Mouse (Mus musculus) CH12F3 (cell line): ENCODE measurements around the gene Mrps35.

Experiments
- in situ Hi-C: fragments of 300-500 bp; cut with MboI; formaldehyde crosslinking; loops from 2 replicates; pipeline ENCODE4 v1.14.3; 2020; ENCODE audit warnings: low sequenced_read_pairs

Gene Mrps35

DNA sequence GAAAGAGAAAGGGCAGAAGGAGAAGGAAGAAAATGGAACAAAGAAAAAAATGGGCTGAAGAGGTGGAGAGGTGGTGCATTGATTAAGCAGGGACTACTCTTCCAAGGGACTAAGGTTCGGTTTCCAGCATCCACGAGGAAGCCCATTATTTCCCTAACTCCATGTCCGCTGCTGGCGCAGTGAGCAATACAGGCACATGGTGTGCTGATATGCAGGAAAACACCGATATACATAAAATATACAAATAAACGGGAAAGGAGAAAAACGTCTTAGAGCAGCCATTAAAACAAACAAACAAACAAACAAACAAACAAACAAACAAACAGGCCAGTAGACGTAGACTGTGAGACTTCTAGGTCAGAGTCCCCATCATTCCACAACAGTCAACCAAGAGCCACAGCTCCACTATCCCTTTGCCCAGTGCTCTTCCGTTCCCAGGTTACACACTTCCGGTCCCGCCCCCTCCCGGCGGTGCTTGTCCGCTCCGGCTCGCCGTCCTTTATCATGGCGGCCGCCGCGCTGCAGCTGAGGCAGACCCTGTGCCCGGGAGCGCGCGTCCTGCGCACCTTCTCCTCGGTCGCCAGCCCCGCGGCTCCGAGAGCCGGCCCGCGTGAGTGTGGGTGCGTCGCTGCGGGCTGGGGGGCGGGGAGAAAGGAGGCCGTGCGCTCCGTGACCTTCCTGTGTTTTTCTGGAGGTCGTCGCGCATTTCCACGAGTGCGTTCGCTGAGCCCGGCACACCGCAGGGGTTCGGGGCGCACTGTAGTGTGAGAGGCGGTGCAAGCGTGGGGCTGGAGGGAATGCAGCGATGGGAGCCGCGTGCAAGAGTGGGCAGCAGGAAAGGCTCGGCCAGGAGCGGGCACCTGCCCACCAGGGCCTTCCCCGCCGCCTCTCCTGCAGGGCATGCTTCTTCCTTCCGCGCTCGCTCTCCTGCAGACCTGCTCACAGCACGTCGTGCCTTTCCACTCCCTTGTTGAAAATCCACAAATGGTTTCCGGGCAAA is at the start of gene Mrps35:
Gene Mrps35, plus strand, starts transcription at position 474 of the 1,000 bp plus-strand sequence.
- in situ Hi-C loops, result no loop called here

DNA sequence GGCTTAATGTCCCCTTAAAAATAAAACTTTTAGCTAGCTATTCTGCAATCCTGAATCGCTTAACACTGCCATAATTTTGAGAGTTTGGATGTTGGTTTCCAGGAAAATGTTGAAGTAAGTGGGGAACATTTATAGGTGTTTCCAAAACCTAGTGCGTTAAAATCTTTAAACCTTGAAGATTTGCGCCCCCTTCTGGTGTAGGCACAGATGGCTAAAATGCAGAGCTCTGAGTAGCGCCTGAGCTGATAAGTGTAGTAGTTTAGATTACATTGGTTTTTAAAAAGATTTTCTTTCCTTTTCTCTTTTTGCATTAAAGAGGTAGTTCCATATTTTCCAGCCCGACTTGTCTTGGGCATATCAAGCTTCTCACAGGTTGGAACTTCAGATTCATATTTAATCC is 48.3 kb upstream of the Mrps35 start:
- in situ Hi-C loops, result loop anchor here (25.0 kb wide), 1 partner anchor 332 kb away; no protein-coding TSS in a partner anchor

DNA sequence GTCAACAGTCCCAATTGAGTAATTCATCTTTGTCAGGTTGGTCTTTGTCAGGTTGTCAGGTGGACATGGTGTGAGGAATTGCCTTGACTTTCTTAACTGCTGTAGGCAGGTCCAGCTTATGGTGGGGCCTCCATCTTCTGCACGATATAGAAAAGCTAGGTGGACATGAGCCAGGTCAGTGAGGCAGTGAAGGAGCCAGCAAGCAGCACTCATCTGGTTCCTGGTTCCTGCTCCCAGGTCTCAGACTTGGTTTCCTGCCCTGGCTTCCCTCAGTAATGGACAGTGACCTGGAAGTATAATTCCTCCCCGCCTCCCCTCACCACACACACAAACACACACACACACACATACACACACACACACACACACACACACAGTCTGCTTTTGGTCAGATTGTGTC is 47.2 kb upstream of the Mrps35 start:
- in situ Hi-C loops, result loop anchor here (25.0 kb wide), 1 partner anchor 333 kb away; no protein-coding TSS in a partner anchor

DNA sequence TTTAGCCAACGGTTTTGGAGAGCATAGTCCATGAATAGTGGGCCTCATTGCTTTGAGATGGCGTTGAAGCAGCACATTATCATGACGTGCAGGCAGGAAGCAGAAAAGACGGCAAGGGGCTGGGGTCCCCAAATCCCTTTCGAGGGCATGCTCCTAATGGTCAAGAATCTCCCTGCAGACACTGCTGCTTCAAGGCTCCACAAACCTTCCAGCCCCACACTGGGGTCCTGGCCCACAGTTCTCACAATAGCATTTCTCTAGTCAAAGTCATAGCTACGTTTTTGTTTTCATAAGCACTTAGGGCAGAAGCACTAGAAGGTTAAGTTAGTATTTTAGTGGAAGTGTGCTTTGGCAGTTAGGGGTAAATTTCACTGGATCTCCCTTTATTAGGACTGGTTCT is 46.7 kb upstream of the Mrps35 start:
- in situ Hi-C loops, result loop anchor here (25.0 kb wide), 1 partner anchor 334 kb away; no protein-coding TSS in a partner anchor

DNA sequence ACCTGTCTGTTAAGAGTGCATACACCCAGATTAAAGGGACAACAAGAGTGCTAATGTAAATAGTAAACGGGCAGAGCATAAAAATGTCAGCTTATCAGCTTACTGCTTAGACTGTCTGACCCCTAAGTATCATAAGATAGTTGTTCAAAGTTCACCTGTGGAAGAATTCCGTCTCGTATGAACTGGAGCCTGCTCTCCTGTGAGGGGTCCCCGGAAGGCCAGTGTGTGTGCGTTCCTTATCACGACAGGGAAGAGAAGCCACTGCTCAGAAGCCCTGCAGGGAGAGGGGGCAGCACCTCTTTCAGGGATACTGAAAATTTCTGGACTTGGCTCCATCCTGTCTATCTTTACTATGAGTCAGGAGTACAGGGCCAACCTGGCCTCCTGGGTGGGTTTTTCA is 45.6 kb upstream of the Mrps35 start:
- in situ Hi-C loops, result loop anchor here (25.0 kb wide), 1 partner anchor 335 kb away; no protein-coding TSS in a partner anchor

DNA sequence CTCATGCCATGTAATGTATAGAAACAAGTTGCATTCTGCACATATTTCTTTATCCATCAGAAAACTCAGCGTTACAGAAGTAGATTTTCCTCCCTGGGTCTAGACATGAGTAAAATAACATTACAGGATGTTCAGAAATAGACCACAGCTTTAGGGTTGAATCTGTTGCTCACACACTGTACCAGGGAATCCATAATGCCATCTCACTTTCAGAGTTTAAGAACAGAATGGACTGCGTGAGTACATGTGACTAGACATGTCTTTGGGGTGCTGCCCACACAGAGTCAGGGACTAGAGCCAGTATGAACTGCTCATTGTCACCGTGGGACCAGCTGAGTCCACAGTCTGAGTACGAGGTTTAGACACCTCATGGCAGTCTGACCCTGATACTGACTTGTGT is 43.9 kb upstream of the Mrps35 start:
- in situ Hi-C loops, result loop anchor here (25.0 kb wide), 1 partner anchor 336 kb away; no protein-coding TSS in a partner anchor

DNA sequence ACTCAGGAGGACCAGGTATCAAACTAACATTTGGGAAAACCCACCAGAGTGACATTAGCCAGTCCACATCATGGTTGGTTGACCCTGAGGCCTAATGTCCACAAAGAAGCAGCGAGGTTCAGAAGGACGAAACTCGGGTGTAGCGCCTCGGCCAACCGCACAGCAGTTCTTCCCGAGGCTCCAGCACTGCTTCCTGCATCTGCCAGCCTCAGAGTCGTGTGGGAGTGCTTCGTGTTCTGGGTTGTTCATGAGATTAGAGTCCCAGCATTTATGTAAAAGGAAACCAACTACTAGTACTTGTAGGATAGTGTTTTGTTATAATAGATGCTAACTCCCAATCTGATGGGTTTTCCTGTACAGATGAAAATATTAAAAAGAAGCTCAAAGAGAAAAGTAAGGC is 43.3 kb upstream of the Mrps35 start:
- in situ Hi-C loops, result loop anchor here (25.0 kb wide), 1 partner anchor 337 kb away; no protein-coding TSS in a partner anchor

DNA sequence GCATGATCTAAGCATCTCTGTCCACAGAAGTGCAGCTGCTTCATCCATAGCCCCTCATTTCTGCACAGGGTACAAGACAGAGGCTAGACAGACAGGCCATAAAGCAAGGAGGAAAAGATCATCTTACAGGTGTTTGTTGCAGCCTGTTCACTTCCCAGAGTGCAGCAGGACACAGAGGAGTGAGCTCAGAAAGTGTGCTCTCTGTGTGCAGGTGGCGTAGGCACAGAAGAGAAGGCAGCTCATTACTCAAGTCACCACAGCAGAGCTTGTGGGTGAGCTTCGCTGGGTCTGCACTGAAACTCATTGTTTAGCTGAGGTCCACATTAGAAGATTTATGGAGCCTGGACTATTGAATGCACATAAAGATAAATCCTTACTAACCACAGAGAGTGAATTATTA is 42.8 kb upstream of the Mrps35 start:
- in situ Hi-C loops, result loop anchor here (25.0 kb wide), 2 partner anchors 337 to 488 kb away; partner anchors contain the start of gene Ccdc91

DNA sequence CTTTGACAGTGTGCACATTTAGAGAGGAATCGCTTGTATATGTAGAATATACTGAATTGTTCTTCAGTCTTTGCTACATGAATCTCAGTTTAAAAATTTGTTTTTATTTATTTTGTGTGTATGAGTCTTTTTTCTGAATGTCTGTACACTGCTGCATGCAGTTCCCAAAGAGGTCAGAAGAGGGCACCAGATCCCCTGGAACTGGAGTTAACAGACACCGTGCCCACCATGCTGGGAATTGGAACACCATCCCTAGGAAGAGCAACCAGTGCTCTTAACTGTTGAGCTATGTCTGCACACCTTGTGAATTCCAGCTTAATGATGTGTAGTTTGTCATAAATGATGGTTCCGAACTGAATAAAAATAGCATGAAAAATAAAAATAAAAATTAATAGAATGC is 34.4 kb upstream of the Mrps35 start:
- in situ Hi-C loops, result loop anchor here (25.0 kb wide), 1 partner anchor 479 kb away; the partner anchor contains the start of gene Ccdc91

DNA sequence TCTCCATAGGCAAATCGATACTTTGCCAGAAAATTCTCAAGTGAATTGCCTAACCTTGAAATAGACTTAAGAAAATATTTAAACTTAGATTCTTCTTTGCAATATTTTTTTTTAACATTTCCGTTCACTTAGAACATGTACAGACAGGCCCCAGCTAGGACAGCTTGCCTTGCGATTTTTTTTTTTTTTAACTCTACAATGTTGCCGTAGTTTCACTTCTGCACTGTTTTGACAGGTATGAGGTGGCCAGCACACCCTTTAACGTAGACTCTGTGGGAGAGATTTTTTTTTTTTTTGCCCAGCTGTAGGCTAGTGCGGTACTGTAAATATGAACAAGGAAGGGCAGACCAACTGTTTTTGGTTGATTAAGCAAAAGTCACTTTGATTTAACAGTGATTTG is 32.2 kb upstream of the Mrps35 start:
- in situ Hi-C loops, result loop anchor here (10.0 to 25.0 kb wide), 2 partner anchors 224 to 477 kb away; partner anchors contain the start of gene Ccdc91

DNA sequence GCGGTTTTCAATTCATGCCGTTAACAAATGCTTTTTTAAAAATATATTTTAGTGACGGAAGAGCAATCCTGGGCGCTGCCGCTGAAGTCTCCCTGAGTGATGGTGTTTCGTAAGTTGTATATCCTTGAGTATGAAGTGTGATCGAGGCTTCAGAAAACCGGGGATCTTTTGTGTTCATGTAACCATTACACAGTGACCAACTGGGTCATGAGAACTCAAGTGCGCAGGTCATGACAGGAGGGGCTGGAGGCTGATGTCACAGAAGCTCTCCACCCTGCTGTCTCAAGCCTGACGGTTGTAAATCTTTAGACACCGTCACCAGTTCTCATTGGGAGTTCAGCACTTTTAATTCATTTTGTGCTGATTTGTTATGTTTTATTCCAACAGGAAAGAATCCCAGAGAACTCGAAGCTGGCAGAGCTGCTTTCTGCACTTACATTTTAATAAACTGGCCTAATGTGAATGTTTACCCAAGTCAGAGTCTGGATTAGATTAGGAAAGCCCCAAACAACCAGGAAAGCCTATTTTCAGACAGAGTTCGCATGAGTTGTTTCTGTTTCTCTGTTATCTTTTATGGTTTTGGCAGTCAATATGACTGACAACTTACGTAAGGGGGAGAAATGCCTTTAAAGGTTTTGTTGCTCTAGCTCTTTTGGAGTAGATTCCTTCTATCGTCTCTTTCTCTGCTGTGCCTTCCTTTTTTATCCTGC is 31.6 kb upstream of the Mrps35 start:
- in situ Hi-C loops, result loop anchor here (10.0 to 25.0 kb wide), 2 partner anchors 224 to 476 kb away; partner anchors contain the start of gene Ccdc91

DNA sequence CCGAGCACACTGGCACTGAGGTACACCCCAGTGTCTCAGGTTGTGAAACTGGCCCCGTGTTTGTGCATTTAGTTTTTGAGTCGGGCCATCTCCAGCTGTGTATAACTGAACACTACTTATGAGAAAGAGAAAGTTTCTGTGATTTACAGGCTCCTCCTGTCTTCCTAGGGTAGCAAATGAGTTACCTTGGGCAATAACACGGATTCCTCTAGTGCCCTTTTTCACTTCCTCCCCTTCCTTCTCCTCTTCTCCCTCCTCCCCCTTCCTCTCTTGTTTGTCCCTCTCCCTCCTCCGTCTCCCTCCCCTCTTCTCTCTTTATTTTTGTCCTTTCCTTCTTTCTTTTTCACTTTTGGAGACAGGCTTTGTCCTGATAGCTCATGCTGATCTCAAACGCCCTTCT is 31.0 kb upstream of the Mrps35 start:
- in situ Hi-C loops, result loop anchor here (10.0 to 25.0 kb wide), 2 partner anchors 223 to 476 kb away; partner anchors contain the start of gene Ccdc91

DNA sequence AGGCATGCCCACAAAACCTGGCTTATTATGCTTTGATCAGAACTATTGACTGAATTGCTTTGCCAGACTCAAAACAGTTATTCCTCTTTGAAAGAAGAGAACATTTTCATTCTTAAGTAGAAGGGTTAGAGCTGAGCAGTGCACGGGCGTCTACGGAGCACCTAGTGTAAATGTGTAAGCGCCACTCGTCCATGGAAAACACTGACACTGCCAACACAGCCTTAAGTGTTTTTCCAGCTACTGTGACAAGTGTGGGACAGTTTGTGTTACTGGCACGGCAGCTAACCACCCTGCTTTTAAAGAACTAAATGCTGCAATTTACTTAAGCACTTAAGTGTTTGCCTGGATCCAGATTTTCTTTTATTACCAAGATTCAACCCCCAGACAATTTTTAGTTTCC is 30.6 kb upstream of the Mrps35 start:
- in situ Hi-C loops, result loop anchor here (10.0 to 25.0 kb wide), 2 partner anchors 223 to 475 kb away; partner anchors contain the start of gene Ccdc91

DNA sequence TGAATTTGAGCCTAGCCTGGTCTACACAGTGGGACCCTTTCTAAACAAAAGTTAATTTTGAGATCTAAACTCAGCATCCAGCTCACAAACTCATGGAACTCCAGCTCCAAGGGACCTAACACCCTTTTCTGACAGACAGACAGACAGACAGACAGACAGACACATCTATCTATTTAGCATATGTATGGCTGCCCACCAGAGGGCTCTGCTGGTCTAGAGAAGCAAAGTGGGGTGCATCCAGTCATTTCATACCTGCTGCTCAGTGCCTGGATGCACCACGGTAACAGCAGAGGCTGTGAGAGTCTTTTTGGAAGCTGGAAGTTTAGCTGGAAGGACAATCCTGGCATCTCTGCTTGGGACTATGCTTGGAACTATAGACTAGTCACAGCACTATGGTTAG is 29.0 kb upstream of the Mrps35 start:
- in situ Hi-C loops, result loop anchor here (10.0 to 25.0 kb wide), 2 partner anchors 221 to 474 kb away; partner anchors contain the start of gene Ccdc91

DNA sequence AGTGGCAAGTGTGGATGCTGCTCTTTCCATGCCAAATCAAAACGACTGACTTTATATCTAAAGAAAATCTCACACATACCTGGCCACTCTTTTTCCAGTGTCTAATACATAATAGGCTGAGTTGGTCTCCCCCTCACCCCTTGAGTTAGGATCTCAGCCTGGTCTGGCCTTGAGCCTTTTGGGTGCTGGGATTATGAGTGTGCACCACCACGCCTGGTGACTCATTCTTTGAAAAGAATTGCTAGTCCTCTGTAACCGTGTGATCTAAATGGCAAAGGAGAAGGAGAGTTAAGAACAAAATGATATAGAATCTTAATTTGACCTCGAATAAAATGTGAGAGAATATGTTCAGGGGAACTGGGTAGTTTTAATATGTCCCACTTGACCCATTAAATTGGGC is 24.7 kb upstream of the Mrps35 start:
- in situ Hi-C loops, result loop anchor here (10.0 to 25.0 kb wide), 2 partner anchors 217 to 469 kb away; partner anchors contain the start of gene Ccdc91

DNA sequence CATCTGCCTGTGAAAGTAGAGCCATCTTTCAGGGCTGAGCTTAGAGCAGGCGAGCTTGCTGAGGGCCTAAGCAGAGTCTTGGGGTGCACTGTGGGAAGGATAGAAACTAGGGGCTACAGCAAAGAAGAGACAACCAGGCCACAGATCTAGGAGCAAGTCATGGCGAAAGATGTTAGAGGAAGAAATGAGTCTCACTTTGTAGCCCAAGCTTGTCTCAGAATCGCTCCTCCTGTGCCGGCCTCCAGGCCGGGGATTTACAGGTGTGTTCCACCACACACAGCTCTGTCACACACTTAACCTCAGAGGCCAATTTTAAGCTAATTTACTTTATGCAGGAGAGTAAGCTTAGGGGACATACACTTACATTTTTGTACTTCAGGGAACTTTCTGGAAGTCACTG is 24.2 kb upstream of the Mrps35 start:
- in situ Hi-C loops, result loop anchor here (10.0 to 25.0 kb wide), 2 partner anchors 216 to 469 kb away; partner anchors contain the start of gene Ccdc91

DNA sequence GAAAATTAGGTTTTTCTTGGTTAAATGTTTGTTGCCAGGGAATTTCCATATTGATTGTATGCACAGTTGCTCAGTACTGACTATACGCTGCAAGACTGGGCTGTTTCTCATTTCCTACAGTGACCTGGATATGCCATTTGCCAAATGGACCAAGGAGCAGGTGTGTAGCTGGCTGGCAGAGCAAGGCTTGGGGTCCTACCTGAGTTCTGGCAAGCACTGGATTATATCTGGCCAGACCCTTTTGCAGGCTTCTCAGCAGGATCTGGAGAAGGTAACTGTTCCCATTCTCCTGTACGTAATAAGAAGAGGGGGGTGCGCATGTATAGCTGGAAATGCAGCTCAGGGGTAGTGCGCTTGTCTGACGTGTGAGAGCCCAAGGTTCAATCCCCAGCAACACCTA is 21.4 kb upstream of the Mrps35 start:
- in situ Hi-C loops, result loop anchor here (25.0 kb wide), 1 partner anchor 466 kb away; the partner anchor contains the start of gene Ccdc91

DNA sequence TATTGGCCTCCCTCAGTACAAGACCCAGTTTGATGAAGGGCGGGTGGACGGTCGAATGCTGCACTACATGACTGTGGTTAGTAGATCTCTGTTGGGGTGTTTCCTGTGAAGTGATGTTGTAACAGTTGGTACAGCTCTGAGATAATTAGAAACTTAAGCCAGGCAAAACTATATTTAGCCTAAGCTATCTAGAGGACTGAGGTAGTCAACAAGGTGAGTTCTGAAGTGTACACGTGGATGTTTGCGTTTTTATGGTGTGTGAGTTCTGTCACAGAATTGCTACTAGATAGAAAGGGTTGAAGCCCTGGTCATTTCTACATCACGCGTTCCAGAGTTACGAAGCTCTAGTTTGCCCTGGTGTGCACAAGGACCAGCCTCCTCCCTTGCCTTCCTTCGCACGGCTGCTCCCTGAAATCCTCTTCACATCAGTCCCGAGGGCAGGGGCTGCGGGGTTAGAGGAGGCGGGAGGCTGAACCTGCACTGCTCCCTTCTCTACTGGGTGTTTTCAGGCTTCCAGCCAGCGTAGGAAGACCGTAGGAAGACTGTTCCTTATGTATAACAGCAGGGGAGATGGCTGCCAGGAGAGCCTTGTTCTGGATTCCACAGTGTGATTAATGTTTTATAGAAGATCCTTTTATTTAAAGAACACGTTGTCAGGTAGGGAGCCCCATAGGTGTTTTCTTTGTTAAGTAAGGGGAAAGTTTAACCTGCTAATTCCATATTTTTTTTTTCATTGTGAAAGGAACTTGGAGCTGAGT is 20.0 kb upstream of the Mrps35 start:
- in situ Hi-C loops, result loop anchor here (25.0 kb wide), 1 partner anchor 465 kb away; the partner anchor contains the start of gene Ccdc91

DNA sequence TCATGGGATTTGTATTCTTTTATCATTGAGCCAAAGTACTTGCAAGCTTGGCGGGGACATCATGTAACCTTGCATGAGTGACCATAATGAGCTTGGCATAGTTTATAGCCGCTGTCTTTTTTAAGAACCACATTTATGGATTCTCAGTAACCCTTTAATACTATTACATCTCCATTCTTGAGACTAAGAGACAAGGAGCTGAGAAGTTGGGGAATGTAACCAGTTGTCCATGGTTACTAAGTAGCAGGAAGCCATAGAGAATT is 19.5 kb upstream of the Mrps35 start:
- in situ Hi-C loops, result loop anchor here (25.0 kb wide), 1 partner anchor 464 kb away; the partner anchor contains the start of gene Ccdc91

DNA sequence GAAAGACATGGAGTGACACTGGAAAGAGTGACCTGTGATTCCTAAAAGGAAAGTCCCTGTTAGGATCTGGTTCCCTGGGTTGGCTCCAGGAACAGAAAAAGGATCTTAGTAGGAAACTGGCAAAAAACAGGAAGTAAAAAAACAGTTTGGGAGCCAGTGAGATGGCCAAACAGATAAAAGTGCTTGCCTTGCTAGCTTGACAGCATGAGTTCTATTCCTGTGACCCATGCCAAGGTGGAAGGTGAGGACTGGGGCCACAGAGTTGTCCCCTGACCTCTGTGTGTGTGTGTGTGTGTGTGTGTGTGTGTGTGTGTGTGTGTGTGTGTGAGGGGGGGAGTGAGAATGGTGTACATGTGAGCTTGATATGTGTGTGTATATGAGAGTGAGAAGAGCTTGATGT is 19.0 kb upstream of the Mrps35 start:
- in situ Hi-C loops, result loop anchor here (25.0 kb wide), 1 partner anchor 464 kb away; the partner anchor contains the start of gene Ccdc91
